Mouse (Mus musculus): ENCODE results near the gene Fgfr2.

DNA sequence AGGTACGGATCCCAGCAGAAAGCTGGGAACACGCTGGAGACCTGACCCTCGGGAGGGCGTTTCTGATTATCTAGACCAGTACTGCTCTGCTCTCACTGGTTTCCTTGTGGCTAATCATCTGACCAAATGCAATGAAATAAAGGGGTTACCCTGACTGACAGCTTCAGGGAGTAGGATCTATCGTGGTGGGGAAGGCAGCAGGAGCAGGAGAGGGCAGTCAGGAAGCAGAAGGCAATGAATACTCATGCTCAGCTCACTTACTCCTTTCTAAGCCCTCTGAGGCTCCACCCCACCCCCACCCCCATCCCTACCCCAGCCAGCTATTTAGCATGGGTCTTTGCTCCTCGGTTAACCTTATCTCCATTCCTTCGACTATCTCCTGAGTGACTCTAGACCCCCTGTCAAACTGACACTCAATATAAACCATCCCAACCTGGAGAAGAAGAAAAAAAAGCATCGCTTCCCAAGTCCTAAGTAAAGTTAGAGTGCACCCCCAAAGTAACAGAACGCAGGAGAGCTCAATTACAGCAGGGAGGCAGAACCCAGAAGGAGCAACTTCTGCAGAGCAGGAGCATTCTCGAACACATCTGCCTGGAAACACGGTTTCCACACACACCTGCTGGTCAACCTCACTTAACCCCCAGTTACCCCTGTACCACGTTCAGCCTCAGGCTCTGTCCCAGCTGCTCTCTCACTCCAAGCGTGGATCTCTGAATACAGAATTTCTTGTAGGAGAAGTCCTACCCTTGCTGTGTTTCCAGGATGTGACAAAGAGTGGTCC lies 730.7 kb downstream of the Fgfr2 start:
- TF ChIP-seq CTCF (IDR thresholded peaks at IDR 0.05; ENCODE audit: insufficient read depth, low read length) (no peak), POLR2A (IDR thresholded peaks at IDR 0.05; ENCODE audit: borderline replicate concordance, extremely low read depth, low read depth, low read length) (no peak)
